Mouse (Mus musculus) liver, embryonic 13.5 days (tissue): ENCODE measurements around the gene Lmod3. TPM values are rescaled to one million over a fixed set of nuclear protein-coding genes. Genes with fewer than 3 reads are reported as not detected.
"Not testable (repeated sequence)": the region's sequence is repeated elsewhere in the genome, so short reads cannot be mapped to it uniquely, and the experiment has no call there.

ENCODE experiments used
- ATAC-seq: fragments of 200-750 bp; cut with Nextera tagmentation; 2 replicates; pipeline ENCODE4 v1.8.0; 2017; ENCODE audit warnings: low read depth, mild to moderate bottlenecking, moderate number of reproducible peaks, moderate library complexity
- DNase-seq: peaks from one replicate; pipeline ENCODE4 v3.0.0; 2022
- H3K27ac ChIP-seq: fragments of 300-500 bp; sonication (generic); 2 replicates; pipeline ENCODE4 v1.5.1; 2015; ENCODE audit warnings: moderate library complexity, mild to moderate bottlenecking, inconsistent platforms
- H3K27me3 ChIP-seq: fragments of 300-500 bp; sonication (generic); 2 replicates; pipeline ENCODE4 v1.6.1; 2015; ENCODE audit warnings: mild to moderate bottlenecking, inconsistent platforms
- H3K36me3 ChIP-seq: fragments of 300-500 bp; sonication (generic); 2 replicates; pipeline ENCODE4 v1.6.1; 2015; ENCODE audit warnings: mild to moderate bottlenecking, inconsistent platforms
- H3K4me1 ChIP-seq: fragments of 300-500 bp; sonication (generic); replicated peaks from 2 replicates; pipeline ENCODE4 v1.6.1; 2015; ENCODE audit warnings: inconsistent platforms
- H3K4me2 ChIP-seq: fragments of 300-500 bp; sonication (generic); 2 replicates; pipeline ENCODE4 v1.6.1; 2015; ENCODE audit warnings: inconsistent platforms, mild to moderate bottlenecking, moderate library complexity
- H3K4me3 ChIP-seq: fragments of 300-500 bp; sonication (generic); replicated peaks from 2 replicates; pipeline ENCODE4 v1.5.1; 2015; ENCODE audit warnings: mild to moderate bottlenecking, inconsistent platforms
- H3K9ac ChIP-seq: fragments of 300-500 bp; sonication (generic); 2 replicates; pipeline ENCODE4 v1.6.1; 2015; ENCODE audit warnings: mild to moderate bottlenecking, inconsistent platforms
- H3K9me3 ChIP-seq: fragments of 300-500 bp; sonication (generic); replicated peaks from 2 replicates; pipeline ENCODE4 v1.6.1; 2016; ENCODE audit warnings: inconsistent platforms
- WGBS: fragments of 180-500 bp; shearing (Covaris S2); methylation state at CpG from one replicate; pipeline ENCODE4 v1.1.7; 2015; ENCODE audit not compliant: insufficient replicate concordance; 5-methylcytosine and 5-hydroxymethylcytosine counted together
- polyA plus RNA-seq: library from polyadenylated mRNA; unstranded; fragments of >200 nt; fragmentation: Nextera tagmentation; extraction: Ambion mirVana; gene quantifications from 2 replicates; pipeline ENCODE4 v1.2.1, GENCODE M21; 2015

Lmod3 gene
- polyA plus RNA-seq, 1 experiment from 2014 or later, result 0.22 TPM

DNA sequence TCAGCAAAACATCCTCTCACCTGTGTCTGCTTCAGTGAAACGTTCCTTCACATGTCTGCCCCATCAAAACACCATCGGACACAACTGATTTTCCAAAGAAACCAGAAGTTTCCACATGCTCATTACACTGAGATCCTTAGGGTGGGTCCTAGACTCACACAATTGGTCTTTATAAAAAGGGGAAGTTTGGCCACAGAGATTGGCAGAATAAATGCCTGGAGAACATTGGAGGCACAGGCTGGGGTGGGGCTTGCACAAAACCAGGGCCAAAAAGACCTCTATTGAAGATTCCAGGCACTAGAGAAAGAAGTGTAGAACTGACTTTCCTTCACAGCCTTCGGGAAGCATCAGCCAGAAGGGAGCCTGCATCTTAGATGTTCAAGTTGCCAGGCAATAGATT lies 21.2 kb upstream of the Lmod3 start:
- 56% methylated on average over 3 of the region's 3 CpGs for WGBS
- Histone ChIP-seq H3K36me3 (no peaks in the 10 kb centered on the region), H3K4me1 (peaks cover 6% of the 10 kb centered on the region), H3K4me2 (no peak overlapping the region), H3K27ac (no peak overlapping the region), H3K4me3 (no peak overlapping the region), H3K9me3 (no peaks in the 10 kb centered on the region), H3K27me3 (no peaks in the 10 kb centered on the region), H3K9ac (no peak overlapping the region)
- ATAC-seq, result no peak
- DNase-seq, result no peak

DNA sequence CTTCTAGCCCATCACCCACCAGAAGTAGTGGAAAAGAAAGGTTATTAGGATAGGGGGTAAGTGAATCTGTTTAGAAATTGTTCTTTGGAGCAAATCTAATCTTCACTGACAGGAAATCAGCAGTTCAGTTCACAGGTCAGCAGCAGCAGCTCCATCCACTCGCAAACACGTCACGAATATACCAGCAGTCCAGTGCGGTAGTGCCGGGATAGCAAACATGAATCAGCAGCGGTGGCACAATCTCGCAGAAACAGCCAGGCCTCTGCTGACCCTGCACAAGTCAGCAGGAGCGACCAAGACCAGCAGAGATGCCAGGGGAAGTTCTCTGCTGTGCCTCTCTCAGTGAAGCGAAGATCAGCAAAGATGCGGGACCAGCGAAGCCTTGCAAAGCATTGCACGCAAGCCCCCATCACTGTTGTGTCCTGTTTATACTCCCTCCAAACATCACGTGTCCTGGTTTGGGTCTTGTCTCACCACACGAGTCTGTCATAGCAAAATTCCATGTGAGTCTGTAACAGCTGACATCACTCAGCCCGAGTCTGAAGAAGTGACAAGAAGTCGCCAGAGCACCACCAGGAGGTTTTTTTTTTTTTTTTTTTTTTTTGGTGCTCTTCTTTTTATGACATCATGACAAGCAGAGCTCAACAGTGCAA lies 20.6 kb upstream of the Lmod3 start:
- Histone ChIP-seq H3K27me3 (no peaks in the 10 kb centered on the region), H3K27ac (no peak overlapping the region), H3K4me3 (no peak overlapping the region), H3K36me3 (no peaks in the 10 kb centered on the region), H3K4me1 (peaks cover 2% of the 10 kb centered on the region), H3K4me2 (no peak overlapping the region), H3K9ac (no peak overlapping the region), H3K9me3 (no peaks in the 10 kb centered on the region)
- ATAC-seq (no peak), DNase-seq (no peak)
- 64% methylated on average over 16 of the region's 16 CpGs for WGBS

DNA sequence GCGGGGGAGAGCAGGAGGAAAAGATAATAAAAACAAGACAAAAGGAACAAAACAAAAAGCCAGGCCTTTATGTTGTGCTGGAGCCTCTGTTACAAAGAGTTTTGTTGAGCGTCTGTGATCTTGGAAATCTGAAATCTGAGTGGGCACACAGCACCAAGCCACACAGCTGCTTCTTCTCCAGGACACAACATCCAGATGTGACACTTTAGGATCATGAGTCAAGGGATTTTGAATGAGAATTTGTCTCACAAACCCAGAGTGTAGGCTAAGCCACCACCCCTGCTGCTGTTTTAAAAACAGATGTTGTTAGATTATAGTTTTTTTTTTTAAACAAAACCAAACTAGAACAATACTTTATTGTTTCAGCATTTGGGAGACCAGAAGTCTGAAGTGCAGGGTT lies 19.8 kb upstream of the Lmod3 start:
- H3K27me3 ChIP-seq, result no peaks in the 10 kb centered on the region
- H3K9me3 ChIP-seq, result no peaks in the 10 kb centered on the region
- WGBS, result 58% methylated on average over 2 of the region's 2 CpGs
- no peak overlapping the region for H3K27ac ChIP-seq
- H3K4me1 ChIP-seq, result no peaks in the 10 kb centered on the region
- no peak overlapping the region for H3K4me2 ChIP-seq
- H3K36me3 ChIP-seq, result no peaks in the 10 kb centered on the region
- no peak overlapping the region for H3K9ac ChIP-seq
- H3K4me3 ChIP-seq, result no peak overlapping the region
- DNase-seq (no peak), ATAC-seq (no peak)

DNA sequence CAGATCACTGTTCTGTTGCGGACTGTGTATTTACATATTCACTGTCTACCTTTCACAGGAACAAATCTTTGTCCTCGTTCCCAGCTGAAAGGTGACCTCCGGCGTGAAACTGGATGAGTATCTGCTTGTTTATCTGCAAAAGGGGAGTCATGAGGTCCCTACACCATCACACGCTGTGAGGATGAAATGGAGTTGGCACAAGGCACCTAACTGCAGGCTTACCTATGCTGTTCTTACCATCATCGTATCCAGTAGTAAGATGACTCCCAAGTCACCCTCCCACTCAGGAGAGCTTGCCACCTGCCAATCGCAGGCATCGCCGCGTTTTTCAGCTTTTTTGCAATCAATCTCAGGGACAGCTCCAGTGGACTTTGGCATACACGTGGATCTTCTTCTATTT lies 17.0 kb upstream of the Lmod3 start:
- ATAC-seq (no peak), DNase-seq (no peak)
- no peak overlapping the region for H3K9ac ChIP-seq
- H3K27ac ChIP-seq, result no peak overlapping the region
- no peaks in the 10 kb centered on the region for H3K27me3 ChIP-seq
- WGBS, result 67% methylated on average over 11 of the region's 11 CpGs
- no peak overlapping the region for H3K4me2 ChIP-seq
- H3K4me1 ChIP-seq, result no peaks in the 10 kb centered on the region
- no peak overlapping the region for H3K4me3 ChIP-seq
- no peaks in the 10 kb centered on the region for H3K9me3 ChIP-seq
- no peaks in the 10 kb centered on the region for H3K36me3 ChIP-seq

DNA sequence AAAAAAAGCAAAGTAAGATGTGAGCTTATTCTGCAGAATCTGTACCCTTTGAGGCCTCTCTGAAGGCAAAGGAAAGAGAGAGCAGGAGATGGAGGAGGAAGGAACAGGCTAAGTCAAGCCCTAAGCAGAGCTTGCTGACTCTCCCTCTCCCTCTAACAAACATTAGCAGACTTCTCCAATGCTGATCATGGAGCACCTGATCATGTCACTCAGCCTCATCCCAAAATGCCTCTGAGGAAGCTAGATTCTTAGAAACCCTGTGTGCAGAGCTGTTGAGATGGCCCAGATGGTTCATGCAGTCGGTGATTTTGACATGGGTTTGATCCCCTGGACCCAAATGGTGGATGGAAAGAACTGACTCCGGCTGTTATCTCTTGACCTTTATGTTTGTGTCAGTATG lies 14.6 kb upstream of the Lmod3 start:
- ATAC-seq (no peak), DNase-seq (no peak)
- H3K4me3 ChIP-seq, result no peak overlapping the region
- no peak overlapping the region for H3K27ac ChIP-seq
- no peaks in the 10 kb centered on the region for H3K36me3 ChIP-seq
- WGBS, result 69% methylated on average over 2 of the region's 2 CpGs
- H3K4me1 ChIP-seq, result no peaks in the 10 kb centered on the region
- H3K4me2 ChIP-seq, result no peak overlapping the region
- no peaks in the 10 kb centered on the region for H3K27me3 ChIP-seq
- H3K9ac ChIP-seq, result no peak overlapping the region
- H3K9me3 ChIP-seq, result no peaks in the 10 kb centered on the region

DNA sequence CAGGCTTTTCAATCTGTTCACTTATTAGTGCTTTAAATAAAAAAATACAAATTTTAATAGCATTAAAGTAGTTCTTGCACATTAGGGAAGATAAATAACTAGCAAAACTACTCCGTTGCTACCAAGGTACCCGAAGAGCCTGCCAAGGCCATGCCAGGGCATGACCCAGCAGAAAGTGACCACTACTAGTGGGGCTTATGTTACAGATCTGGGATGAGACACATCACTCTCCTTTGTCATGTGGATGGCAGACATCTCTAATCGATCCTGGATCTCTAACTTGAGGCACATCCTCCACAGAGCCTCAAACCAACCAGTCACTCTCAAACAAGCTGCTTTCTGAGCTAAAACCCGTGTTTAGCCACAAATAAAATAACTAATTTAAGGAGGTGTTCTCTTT lies 14.1 kb upstream of the Lmod3 start:
- no peak overlapping the region for H3K9ac ChIP-seq
- H3K36me3 ChIP-seq, result no peaks in the 10 kb centered on the region
- H3K9me3 ChIP-seq, result no peaks in the 10 kb centered on the region
- no peaks in the 10 kb centered on the region for H3K27me3 ChIP-seq
- H3K27ac ChIP-seq, result no peak overlapping the region
- WGBS, result 60% methylated on average over 4 of the region's 4 CpGs
- no peaks in the 10 kb centered on the region for H3K4me1 ChIP-seq
- no peak for DNase-seq
- no peak for ATAC-seq
- H3K4me3 ChIP-seq, result no peak overlapping the region
- H3K4me2 ChIP-seq, result no peak overlapping the region

DNA sequence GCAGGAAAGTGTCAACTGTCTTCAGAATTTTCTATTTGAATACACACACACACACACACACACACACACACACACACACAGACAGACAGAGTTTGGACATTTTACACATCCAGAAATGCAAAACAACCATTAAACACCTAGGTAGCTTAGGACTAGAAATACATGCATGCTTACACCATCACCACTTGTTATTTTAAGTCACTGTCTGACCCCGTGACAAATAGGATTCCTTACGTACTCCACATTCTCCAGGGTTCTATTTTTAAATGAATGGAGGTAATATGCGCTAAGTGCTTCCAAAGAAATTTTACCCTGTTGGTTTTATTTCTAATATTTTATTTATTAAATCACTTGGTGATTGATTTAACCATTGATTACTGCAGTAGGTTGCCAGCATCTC lies 13.1 kb upstream of the Lmod3 start:
- Histone ChIP-seq H3K36me3 (no peaks in the 10 kb centered on the region), H3K4me2 (no peak overlapping the region), H3K9me3 (no peaks in the 10 kb centered on the region), H3K27ac (no peak overlapping the region), H3K9ac (no peak overlapping the region), H3K4me1 (no peaks in the 10 kb centered on the region), H3K27me3 (no peaks in the 10 kb centered on the region), H3K4me3 (no peak overlapping the region)
- DNase-seq, result no peak
- 70% methylated on average over 3 of the region's 3 CpGs for WGBS
- no peak for ATAC-seq

DNA sequence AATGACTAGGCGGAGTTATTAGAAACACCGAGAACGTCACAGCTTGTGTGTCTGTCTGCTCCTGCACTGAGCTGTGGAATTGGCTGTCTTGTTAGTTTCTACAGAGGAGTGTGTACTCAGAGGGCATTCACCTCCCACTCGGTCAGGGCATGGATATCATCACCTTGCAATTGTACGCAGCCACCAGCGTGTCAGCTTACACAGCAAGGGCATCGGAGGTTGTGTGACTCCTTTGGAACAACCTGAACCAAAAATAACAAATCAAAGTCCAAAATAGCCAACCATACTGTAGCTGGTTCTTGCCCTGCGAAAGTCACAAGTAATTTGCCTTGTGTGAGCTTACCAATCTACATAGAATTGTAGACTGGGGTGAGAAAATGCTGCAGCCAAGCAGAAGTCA lies 12.7 kb upstream of the Lmod3 start:
- no peaks in the 10 kb centered on the region for H3K36me3 ChIP-seq
- no peak overlapping the region for H3K9ac ChIP-seq
- H3K4me3 ChIP-seq, result no peak overlapping the region
- no peak overlapping the region for H3K27ac ChIP-seq
- H3K27me3 ChIP-seq, result no peaks in the 10 kb centered on the region
- no peak overlapping the region for H3K4me2 ChIP-seq
- WGBS, result 73% methylated on average over 8 of the region's 8 CpGs
- H3K9me3 ChIP-seq, result no peaks in the 10 kb centered on the region
- DNase-seq (no peak), ATAC-seq (no peak)
- H3K4me1 ChIP-seq, result no peaks in the 10 kb centered on the region

DNA sequence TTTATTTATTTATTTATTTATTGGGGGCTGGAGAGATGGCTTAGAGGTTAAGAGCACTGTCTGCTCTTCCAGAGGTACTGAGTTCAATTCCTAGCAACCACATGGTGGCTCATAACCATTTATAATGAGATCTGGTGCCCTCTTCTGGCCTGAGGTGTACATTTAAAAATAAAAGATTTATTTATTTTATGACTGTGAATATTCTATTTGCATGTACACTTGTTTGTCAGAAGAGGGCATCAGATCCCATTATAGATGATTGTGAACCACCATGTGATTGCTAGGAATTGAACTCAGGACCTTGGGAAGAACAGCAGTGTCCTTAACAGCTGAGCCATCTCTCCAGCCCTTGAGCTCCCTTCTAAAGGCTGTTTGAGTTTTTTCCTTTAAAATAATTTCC lies 11.2 kb upstream of the Lmod3 start:
- not testable (repeated sequence) for H3K27ac ChIP-seq

DNA sequence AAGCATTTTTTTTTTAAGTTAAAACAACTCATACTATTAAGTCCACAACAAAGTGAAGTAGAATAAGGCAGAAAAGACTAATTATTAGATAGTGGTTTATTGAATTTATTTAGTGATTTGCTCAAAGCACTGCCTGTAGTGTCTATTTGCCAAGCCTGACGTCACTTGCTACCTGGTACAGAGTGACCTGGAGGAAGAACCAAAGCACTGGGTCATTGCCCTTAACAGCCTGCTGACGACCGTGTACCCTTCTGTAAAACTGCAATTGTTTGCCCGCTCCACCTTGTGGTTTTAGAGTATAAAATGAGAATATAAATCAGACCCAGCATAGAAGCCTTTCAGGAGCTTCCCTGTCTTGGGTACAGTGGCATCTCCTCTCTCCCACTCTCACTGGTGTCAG lies 9.7 kb upstream of the Lmod3 start:
- no peak for DNase-seq
- no peak overlapping the region for H3K4me2 ChIP-seq
- no peaks in the 10 kb centered on the region for H3K9me3 ChIP-seq
- WGBS, result 47% methylated on average over 4 of the region's 4 CpGs
- ATAC-seq, result no peak
- H3K9ac ChIP-seq, result no peak overlapping the region
- H3K36me3 ChIP-seq, result no peaks in the 10 kb centered on the region
- H3K27me3 ChIP-seq, result no peaks in the 10 kb centered on the region
- H3K4me3 ChIP-seq, result no peak overlapping the region
- no peaks in the 10 kb centered on the region for H3K4me1 ChIP-seq
- no peak overlapping the region for H3K27ac ChIP-seq

More for the DNA sequence above, 11.2 kb upstream of the Lmod3 start:
- H3K36me3 ChIP-seq, H3K9me3 ChIP-seq, H3K4me1 ChIP-seq, DNase-seq, H3K4me2 ChIP-seq, H3K4me3 ChIP-seq, H3K27me3 ChIP-seq, H3K9ac ChIP-seq, ATAC-seq: not testable (repeated sequence)

DNA sequence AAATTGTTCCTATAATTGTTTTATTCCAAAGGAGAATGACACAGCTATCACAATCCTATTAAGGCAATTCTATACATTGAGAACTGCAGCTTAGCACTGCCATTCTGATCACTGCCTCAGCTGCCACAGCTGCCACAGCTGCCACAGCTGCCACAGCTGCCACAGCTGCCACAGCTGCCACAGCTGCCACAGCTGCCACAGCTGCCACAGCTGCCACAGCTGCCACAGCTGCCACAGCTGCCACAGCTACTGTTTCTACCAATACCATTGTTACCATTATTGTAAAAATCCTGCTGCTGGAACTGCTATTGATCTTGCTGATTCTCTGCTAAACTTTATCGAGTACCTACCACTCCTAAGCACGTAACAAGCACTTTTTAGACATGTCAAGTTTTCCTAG lies 7.4 kb upstream of the Lmod3 start:
- 73% methylated on average over 2 of the region's 2 CpGs for WGBS
- not testable (repeated sequence) for H3K36me3 ChIP-seq

DNA sequence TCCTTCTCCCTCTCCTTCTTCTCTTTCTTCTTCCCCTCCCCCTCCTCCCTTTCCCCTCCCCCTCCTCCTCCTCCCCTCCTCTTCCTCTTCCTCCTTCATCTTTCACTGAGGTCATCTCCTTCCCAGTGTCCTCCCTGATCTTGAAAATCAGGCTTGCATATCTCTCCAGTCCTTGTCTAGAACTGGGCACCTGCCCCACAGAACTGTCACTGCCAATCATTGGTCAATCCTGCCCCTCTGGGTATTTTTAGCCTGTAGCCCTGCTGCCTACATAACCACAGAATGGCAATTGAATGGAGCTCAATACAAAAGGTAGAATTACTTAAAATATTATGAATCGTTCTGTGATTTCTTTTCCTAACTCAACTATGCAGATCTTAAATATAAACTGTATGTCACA lies 5.9 kb upstream of the Lmod3 start:
- 71% methylated on average over 1 of the region's 1 CpGs for WGBS
- Histone ChIP-seq H3K4me1 (no peaks in the 10 kb centered on the region), H3K27ac (no peak overlapping the region), H3K27me3 (no peaks in the 10 kb centered on the region), H3K9me3 (no peaks in the 10 kb centered on the region), H3K4me2 (no peak overlapping the region), H3K9ac (no peak overlapping the region), H3K4me3 (no peak overlapping the region), H3K36me3 (no peaks in the 10 kb centered on the region)
- ATAC-seq (no peak), DNase-seq (no peak)

More for the DNA sequence above, 7.4 kb upstream of the Lmod3 start:
- not testable (repeated sequence) for ATAC-seq, DNase-seq, H3K4me2 ChIP-seq, H3K27me3 ChIP-seq, H3K9ac ChIP-seq, H3K9me3 ChIP-seq, H3K4me1 ChIP-seq, H3K27ac ChIP-seq, H3K4me3 ChIP-seq
